9 mouse cellular contexts compared by ENCODE assay signal in the genomic region with DNA sequence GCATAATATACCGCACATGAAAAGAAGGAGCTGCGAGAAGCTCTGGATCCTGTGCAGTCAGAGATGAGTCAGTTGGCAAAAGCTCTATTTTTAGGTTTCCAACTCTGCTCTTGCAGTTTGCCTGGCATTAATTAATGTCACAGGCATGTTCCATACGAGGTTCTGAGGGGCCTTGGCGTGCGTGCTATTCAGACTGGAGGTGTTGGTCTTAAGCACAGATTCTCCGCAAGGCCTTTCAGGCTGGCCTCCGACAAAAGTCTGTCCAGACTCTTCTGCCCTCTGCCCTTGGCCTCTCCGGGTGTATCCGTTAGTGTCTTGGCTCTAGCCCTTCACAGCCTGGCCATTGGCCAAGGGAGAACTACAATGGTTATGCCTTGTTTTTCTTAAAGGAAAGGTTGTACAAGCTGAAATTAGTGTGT. TPM values are rescaled to one million over a fixed set of nuclear protein-coding genes. Genes with fewer than 3 reads are reported as not detected.
DNase-seq lines count a peak whose midpoint lies in the region; ATAC-seq and TF ChIP-seq lines count a peak whose summit lies in the region.
"Had no signal": no experiment of that assay in that cellular context is flagged by ENCODE, and none has a peak within 500 bp of the region (broad histone marks: within the 10 kb centered on the region; RNA-seq: fewer than 3 reads in every experiment).

No protein-coding gene starts in this region.

- ATAC-seq in forebrain, embryonic 11.5 days (replicated peaks; ENCODE audit: low FRiP score) = no peak

- no peaks in the 10 kb centered on the region for H3K9me3 ChIP-seq in forebrain, embryonic 11.5 days (ENCODE audit: control insufficient read depth, low read length)
- H3K9me3 ChIP-seq: limb, embryonic 13.5 days had no signal

- no peak for TF ChIP-seq CTCF in spleen, adult 2 months (IDR thresholded peaks at IDR 0.05; ENCODE audit: extremely low read depth, insufficient read depth, insufficient read length, insufficient replicate concordance)
- no peak for TF ChIP-seq CTCF in thymus, adult 2 months (IDR thresholded peaks at IDR 0.05; ENCODE audit: borderline replicate concordance, control insufficient read depth, extremely low read depth, insufficient read depth, low read length, poor library complexity)

- no peak for TF ChIP-seq POLR2A in spleen, adult 2 months (IDR thresholded peaks at IDR 0.05; ENCODE audit: low read depth, low read length)
- no peak for TF ChIP-seq POLR2A in thymus, adult 2 months (IDR thresholded peaks at IDR 0.05; ENCODE audit: control insufficient read depth, extremely low read depth, insufficient read depth, low read length, poor library complexity)

- WGBS in spleen, adult 2 months = 73% methylated on average over 9 of the region's 9 CpGs
- WGBS in thymus, adult 2 months = 83% methylated on average over 9 of the region's 9 CpGs
- WGBS in forebrain, embryonic 11.5 days = 90% methylated on average over 9 of the region's 9 CpGs

- DNase-seq in spleen, adult 2 months (ENCODE audit: low read depth in 1 of 2, low spot score in 2 of 2) = no peak
- DNase-seq in spleen, postnatal 36 days (ENCODE audit: low spot score in 2 of 2) = no peak
- peak; percentile 44 to 61 for DNase-seq in frontal cortex, postnatal 36 days (ENCODE audit: low spot score in 2 of 2)
- DNase-seq in kidney, postnatal 25 days = peak; percentile 55 to 57
- peak; percentile 23 for DNase-seq in ovary, postnatal 36 days (ENCODE audit: low spot score)
- DNase-seq in thymus, adult 2 months = no peak
- no peak for DNase-seq in forebrain, embryonic 11.5 days (ENCODE audit: low spot score)
- DNase-seq in adipocyte (ENCODE audit: low spot score) = no peak

- no peak overlapping the region for H3K4me3 ChIP-seq in spleen, adult 2 months (ENCODE audit: extremely low read depth, insufficient read depth, insufficient read length)
- no peak overlapping the region for H3K4me3 ChIP-seq in thymus, adult 2 months (ENCODE audit: control insufficient read depth, insufficient read depth, low read length)
- no peak overlapping the region for H3K4me3 ChIP-seq in forebrain, embryonic 11.5 days (ENCODE audit: low read depth, low read length)
- H3K4me3 ChIP-seq: limb, embryonic 13.5 days had no signal

- peak overlapping the region; percentile 31 for H3K27ac ChIP-seq in spleen, adult 2 months (ENCODE audit: insufficient read depth, low read length)
- no peak overlapping the region for H3K27ac ChIP-seq in thymus, adult 2 months (ENCODE audit: control insufficient read depth, insufficient read depth, low read length)
- H3K27ac ChIP-seq in forebrain, embryonic 11.5 days (ENCODE audit: low read depth, low read length) = no peak overlapping the region
- H3K27ac ChIP-seq: limb, embryonic 13.5 days had no signal

- H3K4me1 ChIP-seq in spleen, adult 2 months (ENCODE audit: control insufficient read depth, insufficient read depth, insufficient read length) = peaks cover 34% of the 10 kb centered on the region; the same call in 1 of the 2 replicates
- H3K4me1 ChIP-seq in thymus, adult 2 months (replicated peaks; ENCODE audit: control insufficient read depth, insufficient read depth, low read length) = peaks cover 41% of the 10 kb centered on the region
- H3K4me1 ChIP-seq in forebrain, embryonic 11.5 days (replicated peaks; ENCODE audit: control insufficient read depth, insufficient read depth, low read length) = no peaks in the 10 kb centered on the region

- no peak overlapping the region for H3K9ac ChIP-seq in forebrain, embryonic 11.5 days (ENCODE audit: low read length)
- H3K9ac ChIP-seq: limb, embryonic 13.5 days had no signal

- H3K36me3 ChIP-seq in spleen, adult 2 months (ENCODE audit: control insufficient read depth, insufficient read depth, low read length) = no peaks in the 10 kb centered on the region
- H3K36me3 ChIP-seq in thymus, adult 2 months (ENCODE audit: control insufficient read depth, insufficient read depth, low read length) = no peaks in the 10 kb centered on the region
- H3K36me3 ChIP-seq in forebrain, embryonic 11.5 days (ENCODE audit: control insufficient read depth, insufficient read depth, low read length) = no peaks in the 10 kb centered on the region
- H3K36me3 ChIP-seq: limb, embryonic 13.5 days had no signal

- H3K4me2 ChIP-seq in forebrain, embryonic 11.5 days (ENCODE audit: low read depth, low read length, severe bottlenecking) = no peak overlapping the region
- H3K4me2 ChIP-seq: limb, embryonic 13.5 days had no signal

- H3K27me3 ChIP-seq in spleen, adult 2 months (ENCODE audit: control insufficient read depth, insufficient read depth, low read length) = no peaks in the 10 kb centered on the region
- no peaks in the 10 kb centered on the region for H3K27me3 ChIP-seq in thymus, adult 2 months (ENCODE audit: control insufficient read depth, insufficient read depth, low read length)
- H3K27me3 ChIP-seq in forebrain, embryonic 11.5 days (ENCODE audit: control insufficient read depth, insufficient read depth, low read length) = no peaks in the 10 kb centered on the region
- H3K27me3 ChIP-seq: limb, embryonic 13.5 days had no signal

RNA-seq across cellular contexts. Expression of gene Zfp831, which starts 43.5 kb away (rescaled TPM):
- polyA plus RNA-seq in spleen, adult 2 months (2012; rRNA removed) = 6.7 and 6.9 TPM in 2 replicates
- polyA plus RNA-seq in thymus, adult 2 months (2012; rRNA removed) = 3.1 TPM in 2 replicates
- not detected in 2 replicates for polyA plus RNA-seq in forebrain, embryonic 11.5 days (2014; fragmentation: Nextera tagmentation; extraction: Ambion mirVana)

Comparison
In these comparisons a context has a peak if more than half of its experiments do, and no peak if none do; other contexts are left out.
1. DNase-seq: peak in frontal cortex, postnatal 36 days (2 of 2), kidney, postnatal 25 days (2 of 2) and ovary, postnatal 36 days (single experiment); none in spleen, adult 2 months (0 of 2), spleen, postnatal 36 days (0 of 2), thymus, adult 2 months (single experiment), forebrain, embryonic 11.5 days (single experiment) and adipocyte (single experiment).